Mouse (Mus musculus) stomach, embryonic 16.5 days (tissue): ENCODE measurements around the gene Fignl2. TPM values are rescaled to one million over a fixed set of nuclear protein-coding genes. Genes with fewer than 3 reads are reported as not detected.
"Not testable (repeated sequence)": the region's sequence is repeated elsewhere in the genome, so short reads cannot be mapped to it uniquely, and the experiment has no call there.

Experiments
- ATAC-seq: fragments of 200-750 bp; cut with Nextera tagmentation; 2 replicates; pipeline ENCODE4 v1.8.0; 2017; ENCODE audit warnings: moderate number of reproducible peaks, moderate TSS enrichment; ENCODE audit not compliant: insufficient read depth, low FRiP score
- H3K27ac ChIP-seq: fragments of 300-500 bp; sonication (generic); 2 replicates; pipeline ENCODE4 v1.5.1; 2014; ENCODE audit warnings: low read length
- H3K27me3 ChIP-seq: fragments of 300-500 bp; sonication (generic); 2 replicates; pipeline ENCODE4 v1.6.1; 2014; ENCODE audit warnings: low read length, control low read depth, mixed read lengths; ENCODE audit not compliant: control insufficient read depth, insufficient read depth
- H3K36me3 ChIP-seq: fragments of 300-500 bp; sonication (generic); 2 replicates; pipeline ENCODE4 v1.6.1; 2014; ENCODE audit warnings: low read length; ENCODE audit not compliant: control insufficient read depth, insufficient read depth
- H3K4me1 ChIP-seq: fragments of 300-500 bp; sonication (generic); 2 replicates; pipeline ENCODE4 v1.6.1; 2014; ENCODE audit warnings: low read length, control low read depth, mixed read lengths; ENCODE audit not compliant: control insufficient read depth, insufficient read depth
- H3K4me2 ChIP-seq: fragments of 300-500 bp; sonication (generic); 2 replicates; pipeline ENCODE4 v1.6.1; 2014; ENCODE audit warnings: low read depth, low read length, mixed read lengths
- H3K4me3 ChIP-seq: fragments of 300-500 bp; sonication (generic); replicated peaks from 2 replicates; pipeline ENCODE4 v1.5.1; 2014; ENCODE audit warnings: mild to moderate bottlenecking, low read length
- H3K9ac ChIP-seq: fragments of 300-500 bp; sonication (generic); 2 replicates; pipeline ENCODE4 v1.6.1; 2014; ENCODE audit warnings: low read length
- H3K9me3 ChIP-seq: fragments of 300-500 bp; sonication (generic); replicated peaks from 2 replicates; pipeline ENCODE4 v1.6.1; 2016; ENCODE audit warnings: low read length, control low read depth; ENCODE audit not compliant: control insufficient read depth
- WGBS: fragments of 180-500 bp; shearing (Covaris S2); extraction: QIAGEN DNeasy Blood & Tissue Kit; methylation state at CpG from one replicate; pipeline ENCODE4 v1.1.7; 2014; 5-methylcytosine and 5-hydroxymethylcytosine counted together
- polyA plus RNA-seq: library from polyadenylated mRNA; unstranded; fragments of >200 nt; fragmentation: Nextera tagmentation; extraction: Ambion mirVana; gene quantifications from 2 replicates; pipeline ENCODE4 v1.2.1, GENCODE M21; 2015

The Fignl2 gene
- polyA plus RNA-seq, 1 experiment from 2014 or later, result 0.10 TPM

- not testable (repeated sequence) for H3K9ac ChIP-seq, H3K4me3 ChIP-seq, H3K36me3 ChIP-seq, H3K4me2 ChIP-seq, ATAC-seq, H3K27me3 ChIP-seq, H3K9me3 ChIP-seq, H3K4me1 ChIP-seq
- 81% methylated on average over 2 of the region's 2 CpGs for WGBS
- peak overlapping the region; percentile 74 for H3K27ac ChIP-seq
Measured at GRCm38 (mm10) chr15:101113778-101114177, 35.4 kb upstream of the Fignl2 start.

GRCm38 (mm10) chr15:101113176-101113575 lies 34.8 kb upstream of the Fignl2 start:
- WGBS, result 39% methylated on average over 8 of the region's 8 CpGs
- 0 out of 2 replicates have a peak overlapping the region, but pooled peaks have one; percentile 6 for H3K4me2 ChIP-seq

GRCm38 (mm10) chr15:101107906-101108671 lies 29.7 kb upstream of the Fignl2 start:
- no peaks in the 10 kb centered on the region for H3K27me3 ChIP-seq
- ATAC-seq, result no peak
- 82% methylated on average over 5 of the region's 5 CpGs for WGBS
- H3K9ac ChIP-seq, result no peak overlapping the region
- no peak overlapping the region for H3K4me2 ChIP-seq
- no peaks in the 10 kb centered on the region for H3K36me3 ChIP-seq
- no peaks in the 10 kb centered on the region for H3K9me3 ChIP-seq
- no peak overlapping the region for H3K4me3 ChIP-seq
- peaks cover 3% of the 10 kb centered on the region; the same call in 1 of the 2 replicates for H3K4me1 ChIP-seq
- H3K27ac ChIP-seq, result no peak overlapping the region

More at GRCm38 (mm10) chr15:101113176-101113575, 34.8 kb upstream of the Fignl2 start:
- peak; percentile 83; the same call in 1 of the 2 replicates for ATAC-seq
- Histone ChIP-seq H3K27ac (peak overlapping the region; percentile 74), H3K4me3 (no peak overlapping the region), H3K4me1 (peaks cover 6% of the 10 kb centered on the region; the same call in 1 of the 2 replicates), H3K9ac (peak overlapping the region; percentile 28; the same call in 1 of the 2 replicates), H3K9me3 (no peaks in the 10 kb centered on the region), H3K36me3 (no peaks in the 10 kb centered on the region), H3K27me3 (no peaks in the 10 kb centered on the region)

GRCm38 (mm10) chr15:101106011-101106410 lies 27.6 kb upstream of the Fignl2 start:
- Histone ChIP-seq H3K4me1 (no peaks in the 10 kb centered on the region), H3K4me3 (no peak overlapping the region), H3K4me2 (peak overlapping the region; percentile 32; the same call in 1 of the 2 replicates), H3K9ac (no peak overlapping the region), H3K27me3 (no peaks in the 10 kb centered on the region), H3K36me3 (no peaks in the 10 kb centered on the region), H3K27ac (no peak overlapping the region), H3K9me3 (no peaks in the 10 kb centered on the region)
- no peak for ATAC-seq
- WGBS, result 83% methylated on average over 10 of the region's 10 CpGs

- no peak overlapping the region; the same call in 1 of the 2 replicates for H3K4me3 ChIP-seq
- WGBS, result 18% methylated on average over 12 of the region's 12 CpGs
- no peaks in the 10 kb centered on the region for H3K9me3 ChIP-seq
- H3K4me1 ChIP-seq, result no peaks in the 10 kb centered on the region
- H3K4me2 ChIP-seq, result peak overlapping the region; percentile 32
- no peaks in the 10 kb centered on the region for H3K36me3 ChIP-seq
- no peak overlapping the region for H3K9ac ChIP-seq
- ATAC-seq, result peak; percentile 63; the same call in 1 of the 2 replicates
- H3K27me3 ChIP-seq, result no peaks in the 10 kb centered on the region
- no peak overlapping the region for H3K27ac ChIP-seq
Measured at GRCm38 (mm10) chr15:101105496-101105994, 27.2 kb upstream of the Fignl2 start.

- 77% methylated on average over 9 of the region's 9 CpGs for WGBS
- Histone ChIP-seq H3K36me3 (no peaks in the 10 kb centered on the region), H3K27ac (no peak overlapping the region), H3K4me3 (no peak overlapping the region), H3K4me1 (no peaks in the 10 kb centered on the region), H3K9me3 (no peaks in the 10 kb centered on the region), H3K4me2 (no peak overlapping the region), H3K27me3 (no peaks in the 10 kb centered on the region), H3K9ac (no peak overlapping the region)
- no peak for ATAC-seq
Measured at GRCm38 (mm10) chr15:101103605-101104304, 25.4 kb upstream of the Fignl2 start.

- 0 out of 2 replicates have a peak, but pooled peaks cover 7% of the 10 kb centered on the region for H3K4me1 ChIP-seq
- H3K27ac ChIP-seq, result no peak overlapping the region
- H3K36me3 ChIP-seq, result no peaks in the 10 kb centered on the region
- no peaks in the 10 kb centered on the region for H3K9me3 ChIP-seq
- H3K9ac ChIP-seq, result no peak overlapping the region
- H3K4me2 ChIP-seq, result no peak overlapping the region
- no peaks in the 10 kb centered on the region for H3K27me3 ChIP-seq
- no peak overlapping the region for H3K4me3 ChIP-seq
- ATAC-seq, result no peak
- 79% methylated on average over 3 of the region's 3 CpGs for WGBS
Measured at GRCm38 (mm10) chr15:101100996-101101395, 22.6 kb upstream of the Fignl2 start.

- ATAC-seq, result 0 out of 2 replicates have a peak, but pooled peaks have one; percentile 42
- Histone ChIP-seq H3K9me3 (no peaks in the 10 kb centered on the region), H3K27me3 (no peaks in the 10 kb centered on the region), H3K36me3 (no peaks in the 10 kb centered on the region), H3K4me2 (peak overlapping the region; percentile 40), H3K27ac (no peak overlapping the region), H3K9ac (peak overlapping the region; percentile 49), H3K4me3 (no peak overlapping the region), H3K4me1 (0 out of 2 replicates have a peak, but pooled peaks cover 7% of the 10 kb centered on the region)
- WGBS, result 15% methylated on average over 28 of the region's 28 CpGs
Measured at GRCm38 (mm10) chr15:101097985-101098651, 19.8 kb upstream of the Fignl2 start.
